Mouse (Mus musculus) MEL (cell line): ENCODE data around the gene Vwa3b.

ENCODE experiments used
- CHD2 ChIP-seq: IDR thresholded peaks from 2 replicates; pipeline ENCODE4 v1.6.1; 2011; ENCODE audit warnings: low read length, improper control_type of control experiment
- CTCF ChIP-seq, 3 experiments: IDR thresholded peaks in 2 of 3; conservative IDR thresholded peaks in 1 of 3; 2 replicates each; pipeline ENCODE4 v1.5.1; 2011 to 2012; ENCODE audit warnings: low read length in 3 of 3, low read depth in 2 of 3, mild to moderate bottlenecking in 2 of 3, improper control_type of control experiment in 1 of 3, inconsistent platforms in 1 of 3, mixed read lengths in 1 of 3, moderate library complexity in 1 of 3; ENCODE audit not compliant: control insufficient read depth in 1 of 3, insufficient read depth in 1 of 3, poor library complexity in 1 of 3, severe bottlenecking in 1 of 3
- POLR2A ChIP-seq, 2 experiments: IDR thresholded peaks; 2 replicates each; pipeline ENCODE4 v1.6.1; 2011 to 2012; ENCODE audit warnings: low read length in 2 of 2, mild to moderate bottlenecking in 2 of 2, control low read depth in 1 of 2, improper control_type of control experiment in 1 of 2, low read depth in 1 of 2, moderate library complexity in 1 of 2; ENCODE audit not compliant: control insufficient read depth in 1 of 2, insufficient read depth in 1 of 2, poor library complexity in 1 of 2
- SIN3A ChIP-seq: IDR thresholded peaks from 2 replicates; pipeline ENCODE4 v1.6.1; 2012; ENCODE audit warnings: low read length, improper control_type of control experiment, inconsistent platforms
- SMC3 ChIP-seq: IDR thresholded peaks from 2 replicates; pipeline ENCODE4 v1.6.1; 2011; ENCODE audit warnings: low read depth, low read length, improper control_type of control experiment
- ZMIZ1 ChIP-seq: IDR thresholded peaks from 2 replicates; pipeline ENCODE4 v1.6.1; 2012; ENCODE audit warnings: low read depth, mild to moderate bottlenecking, inconsistent platforms, low read length, improper control_type of control experiment, moderate library complexity

GRCm38 (mm10) chr1:37043196-37043595 is 16.8 kb downstream of the Vwa3b start:
- TF ChIP-seq SIN3A (no peak), POLR2A (IDR thresholded peaks at IDR 0.05; ENCODE audit: control insufficient read depth in 1 of 2, insufficient read depth in 1 of 2, low read depth in 1 of 2, low read length in 2 of 2, poor library complexity in 1 of 2) (no peak), CHD2 (no peak), ZMIZ1 (no peak), SMC3 (no peak), CTCF (IDR thresholded peaks at IDR 0.05 in 2 of 3, conservative IDR thresholded peaks at IDR 0.05 in 1 of 3; ENCODE audit: control insufficient read depth in 1 of 3, insufficient read depth in 1 of 3, low read depth in 2 of 3, low read length in 3 of 3, poor library complexity in 1 of 3, severe bottlenecking in 1 of 3) (no peak)
